Mouse (Mus musculus) embryo, embryonic 9.5 days (tissue): Measurements from ENCODE around the gene Thop1.
"Not testable (repeated sequence)": the region's sequence is repeated elsewhere in the genome, so short reads cannot be mapped to it uniquely, and the experiment has no call there.

ENCODE experiments used
- DNase-seq: peaks from one replicate; pipeline ENCODE4 v3.0.0-alpha.2; 2017; ENCODE audit errors: extremely low spot score

Gene Thop1

GRCm38 (mm10) chr10:81069836-81070235 lies at the start of gene Thop1:
TSS of gene Thop1 (plus strand) at chr10:81070035.
- peak; percentile 98 for DNase-seq

GRCm38 (mm10) chr10:81020207-81020606 lies 49.6 kb upstream of the Thop1 start:
- no peak for DNase-seq

GRCm38 (mm10) chr10:81021547-81022110 lies 48.2 kb upstream of the Thop1 start:
- no peak for DNase-seq

GRCm38 (mm10) chr10:81022744-81023143 lies 47.1 kb upstream of the Thop1 start:
- no peak for DNase-seq

GRCm38 (mm10) chr10:81024346-81024937 lies 45.4 kb upstream of the Thop1 start:
- no peak for DNase-seq

- no peak for DNase-seq
Observed at GRCm38 (mm10) chr10:81025047-81025621, 44.7 kb upstream of the Thop1 start.

- no peak for DNase-seq
Observed at GRCm38 (mm10) chr10:81025639-81026275, 44.1 kb upstream of the Thop1 start, which contains the start of gene Diras1. TSS of gene Diras1 (minus strand) at chr10:81025662.

GRCm38 (mm10) chr10:81026857-81027256 lies 43.0 kb upstream of the Thop1 start:
- DNase-seq, result no peak

GRCm38 (mm10) chr10:81027331-81027730 lies 42.5 kb upstream of the Thop1 start:
- DNase-seq, result no peak

- no peak for DNase-seq
Observed at GRCm38 (mm10) chr10:81028219-81028618, 41.6 kb upstream of the Thop1 start.

GRCm38 (mm10) chr10:81029031-81029430 lies 40.8 kb upstream of the Thop1 start:
- DNase-seq, result no peak

GRCm38 (mm10) chr10:81033586-81033985 lies 36.2 kb upstream of the Thop1 start:
- DNase-seq, result no peak

GRCm38 (mm10) chr10:81036251-81036650 lies 33.6 kb upstream of the Thop1 start:
- no peak for DNase-seq

- peak; percentile 99 for DNase-seq
Observed at GRCm38 (mm10) chr10:81036988-81037580, 32.8 kb upstream of the Thop1 start, which contains the start of gene Slc39a3. TSS of gene Slc39a3 (minus strand) at chr10:81037426.

- peak; percentile 66 for DNase-seq
Observed at GRCm38 (mm10) chr10:81041458-81042175, 28.2 kb upstream of the Thop1 start.

- not testable (repeated sequence) for DNase-seq
Observed at GRCm38 (mm10) chr10:81045246-81045645, 24.6 kb upstream of the Thop1 start.

- DNase-seq, result peak; percentile 25
Observed at GRCm38 (mm10) chr10:81050645-81051044, 19.2 kb upstream of the Thop1 start.

- no peak for DNase-seq
Observed at GRCm38 (mm10) chr10:81051133-81051532, 18.7 kb upstream of the Thop1 start.

- no peak for DNase-seq
Observed at GRCm38 (mm10) chr10:81052577-81052976, 17.3 kb upstream of the Thop1 start.

GRCm38 (mm10) chr10:81055169-81055568 lies 14.7 kb upstream of the Thop1 start:
- DNase-seq, result no peak

GRCm38 (mm10) chr10:81055802-81056340 lies 14.0 kb upstream of the Thop1 start:
- DNase-seq, result not testable (repeated sequence)
